Mouse (Mus musculus): Measurements from ENCODE around the gene Zic1.

- TF ChIP-seq CTCF (IDR thresholded peaks at IDR 0.05; ENCODE audit: low read depth) (no peak), EP300 (IDR thresholded peaks at IDR 0.05; ENCODE audit: low read depth) (no peak)
Measured at GRCm38 (mm10) chr9:91351361-91351760, 14.2 kb downstream of the Zic1 start.
